Mouse (Mus musculus): ENCODE data around the gene Spo11.

Spo11 gene

GRCm38 (mm10) chr2:172959006-172959768 is 18.3 kb upstream of the Spo11 start:
- no peak for DNase-seq

DNA sequence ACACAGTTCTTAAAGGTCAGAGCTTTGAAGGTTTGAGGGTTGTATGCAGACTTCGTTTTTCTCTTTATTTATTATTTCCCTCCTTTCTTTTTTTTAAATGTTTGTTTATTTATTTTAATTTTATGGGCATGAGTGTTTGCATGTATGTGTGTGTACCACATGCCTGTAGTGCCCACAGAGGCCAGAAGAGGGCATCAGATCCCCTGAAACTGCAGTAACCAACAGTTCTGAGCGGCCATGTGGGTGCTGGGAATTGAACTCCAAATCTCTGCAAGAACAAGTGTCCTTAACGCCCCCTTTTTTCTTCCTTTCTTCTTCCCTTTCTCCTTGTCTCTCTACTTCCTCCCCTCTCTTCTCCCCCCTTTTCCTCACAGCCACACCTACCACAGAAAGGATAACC is 17.1 kb upstream of the Spo11 start:
- no peak for DNase-seq

GRCm38 (mm10) chr2:172961211-172961610 is 16.3 kb upstream of the Spo11 start:
- DNase-seq, result no peak

DNA sequence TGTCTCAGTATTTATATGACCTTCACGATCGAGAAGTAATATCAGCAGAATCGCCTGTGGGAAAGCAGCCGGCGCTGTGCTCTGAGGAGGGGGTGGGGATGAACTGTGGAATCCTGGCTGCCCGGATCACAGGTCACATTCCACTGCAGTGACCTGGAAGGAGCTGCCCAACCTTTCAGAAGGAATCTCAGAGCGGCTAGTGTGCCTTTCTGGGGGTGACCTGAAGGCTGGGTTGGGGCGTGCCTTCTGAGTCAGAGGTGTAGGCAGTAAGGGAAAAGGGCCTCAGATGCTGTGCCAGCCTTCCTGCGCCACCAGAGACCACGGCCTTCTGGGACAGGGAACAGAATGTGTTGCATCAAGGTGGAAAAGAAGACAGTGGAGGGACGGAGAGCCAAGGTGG is 12.3 kb upstream of the Spo11 start:
- no peak for DNase-seq

- no peak for DNase-seq
Observed at GRCm38 (mm10) chr2:172966480-172966879, 11.0 kb upstream of the Spo11 start.

GRCm38 (mm10) chr2:172971865-172972264 is 5.6 kb upstream of the Spo11 start:
- DNase-seq, result no peak

DNA sequence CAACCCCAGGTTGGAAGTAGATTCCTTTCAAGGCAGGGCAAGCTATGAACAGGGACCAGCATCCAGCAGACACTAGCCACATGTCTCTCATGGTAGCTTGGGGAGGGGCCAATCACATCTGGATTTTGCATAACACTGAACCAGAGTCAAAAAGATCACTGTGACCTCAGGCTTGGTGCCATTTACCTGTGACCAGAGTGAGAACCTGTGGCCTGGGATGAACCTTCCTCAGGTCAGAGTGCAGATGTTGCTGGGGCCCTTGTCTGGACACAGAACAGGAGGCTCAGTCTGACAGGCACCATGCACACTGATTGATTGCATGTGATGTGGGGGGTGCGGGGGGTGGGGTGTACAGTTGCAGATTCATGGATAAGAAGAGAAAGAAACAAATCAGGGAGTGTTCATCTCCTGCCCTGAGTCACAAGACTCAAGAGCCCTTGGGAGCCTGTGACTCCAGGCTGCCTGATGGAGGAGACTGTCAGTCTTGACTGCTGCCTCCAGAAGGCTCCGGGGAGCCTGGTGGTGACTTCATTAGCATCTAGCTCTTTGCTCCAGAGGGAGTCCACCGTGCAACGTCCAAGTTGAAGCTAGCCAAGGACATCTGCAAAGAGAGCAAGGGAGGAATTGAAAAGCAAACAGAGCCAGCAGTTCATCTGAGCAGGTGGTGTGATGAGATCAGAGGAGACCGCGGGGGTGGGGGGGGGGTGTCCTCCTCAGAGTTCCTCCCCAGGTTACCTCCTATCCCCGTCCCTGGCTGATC is 3.5 kb upstream of the Spo11 start:
- DNase-seq, result no peak

DNA sequence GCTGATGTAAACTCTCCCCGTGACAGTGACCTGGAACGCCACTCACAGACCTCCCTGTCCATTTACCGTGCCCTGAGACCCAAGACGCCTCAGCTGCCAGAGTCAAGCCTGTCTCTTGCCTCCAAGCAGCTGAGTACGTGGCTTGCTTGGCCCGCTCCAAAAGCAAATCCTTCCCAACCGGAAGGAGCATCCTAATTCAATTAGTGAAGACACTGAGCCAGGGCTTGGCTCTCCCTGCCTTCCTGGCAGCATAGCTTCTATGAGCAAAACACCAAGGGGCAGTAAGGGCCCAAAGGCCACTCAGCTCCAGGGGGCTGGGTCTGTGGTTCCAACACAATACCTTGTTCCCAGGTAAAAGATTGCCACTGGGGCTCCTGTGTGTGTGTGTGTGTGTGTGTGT is 2.8 kb upstream of the Spo11 start:
- no peak for DNase-seq

GRCm38 (mm10) chr2:172975159-172975558 is 2.3 kb upstream of the Spo11 start:
- DNase-seq, result no peak

DNA sequence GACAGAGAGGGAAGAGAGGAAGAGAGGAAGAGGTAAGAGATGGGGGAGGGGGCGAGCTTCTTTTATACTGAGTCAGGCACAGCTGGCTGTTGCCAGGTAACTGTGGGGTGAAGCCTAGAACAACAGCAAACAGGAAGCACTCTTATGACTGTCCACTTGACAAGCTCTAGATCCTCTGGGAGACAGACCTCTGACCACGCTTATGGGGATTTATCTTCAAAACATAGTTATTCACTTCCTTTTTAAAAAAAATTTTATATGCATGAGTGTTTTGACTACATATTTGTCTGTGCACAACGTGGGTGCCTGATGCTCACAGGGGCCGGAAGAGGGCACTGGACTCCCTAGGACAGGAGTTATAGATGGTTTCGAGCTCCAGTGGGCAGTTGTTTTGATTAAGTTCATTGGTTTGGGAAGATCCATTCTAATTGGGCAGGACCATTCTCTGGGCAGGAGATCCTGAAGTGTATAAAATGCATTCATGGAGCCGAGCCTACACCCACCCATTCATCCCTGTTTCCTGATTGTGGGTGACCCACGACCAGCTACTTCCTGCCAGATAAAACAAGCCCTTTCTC is 750 bp upstream of the Spo11 start:
- no peak for DNase-seq

- DNase-seq, result no peak
Observed at GRCm38 (mm10) chr2:172978131-172978633, 682 bp downstream of the Spo11 start.

- no peak for DNase-seq
Observed at GRCm38 (mm10) chr2:172979666-172980345, 2.3 kb downstream of the Spo11 start.

- DNase-seq, result no peak
Observed at GRCm38 (mm10) chr2:172982776-172983561, 5.5 kb downstream of the Spo11 start.

- DNase-seq, result no peak
Observed at GRCm38 (mm10) chr2:172990161-172990560, 12.7 kb downstream of the Spo11 start.

DNA sequence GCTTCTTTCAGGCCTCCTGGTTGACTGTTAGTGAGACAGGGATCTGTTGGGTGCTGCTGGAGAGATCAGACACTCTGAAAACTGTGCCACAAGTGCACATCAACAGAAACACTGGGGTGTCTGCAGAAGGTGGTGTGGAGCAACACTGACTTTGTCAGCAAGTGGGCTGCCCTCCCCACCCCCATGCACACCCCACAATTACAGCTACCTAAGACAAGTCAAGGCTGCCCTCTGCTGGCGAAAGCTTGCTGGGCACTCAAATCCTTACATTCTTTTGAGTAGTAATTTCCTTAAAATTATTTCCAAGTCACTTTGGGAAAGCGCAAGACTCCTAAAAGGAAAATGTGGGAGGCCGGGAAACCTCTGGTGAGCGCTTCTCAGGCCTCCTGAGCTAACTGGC is 18.7 kb downstream of the Spo11 start:
- peak; percentile 49 for DNase-seq

- DNase-seq, result no peak
Observed at GRCm38 (mm10) chr2:172997748-172998147, 20.2 kb downstream of the Spo11 start.

DNA sequence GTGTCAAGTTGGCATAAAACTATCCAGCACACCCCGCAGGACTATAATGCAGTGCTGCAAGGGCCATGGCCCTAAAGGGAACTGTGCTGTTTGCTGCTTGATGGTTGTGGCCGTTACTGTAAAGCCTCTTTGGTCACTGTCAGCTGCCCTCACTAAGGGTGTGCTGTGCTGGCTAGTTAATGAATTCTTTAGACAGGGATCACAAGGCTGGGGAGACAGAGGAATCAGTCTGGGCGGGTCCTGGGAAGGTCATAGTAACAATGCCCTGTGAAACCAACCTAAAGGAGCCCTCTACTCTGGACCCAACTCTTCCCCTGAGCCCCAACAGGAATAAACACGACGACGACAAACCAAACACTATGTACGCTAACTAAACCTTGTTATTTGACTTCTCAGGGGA is 21.0 kb downstream of the Spo11 start:
- DNase-seq, result no peak

DNA sequence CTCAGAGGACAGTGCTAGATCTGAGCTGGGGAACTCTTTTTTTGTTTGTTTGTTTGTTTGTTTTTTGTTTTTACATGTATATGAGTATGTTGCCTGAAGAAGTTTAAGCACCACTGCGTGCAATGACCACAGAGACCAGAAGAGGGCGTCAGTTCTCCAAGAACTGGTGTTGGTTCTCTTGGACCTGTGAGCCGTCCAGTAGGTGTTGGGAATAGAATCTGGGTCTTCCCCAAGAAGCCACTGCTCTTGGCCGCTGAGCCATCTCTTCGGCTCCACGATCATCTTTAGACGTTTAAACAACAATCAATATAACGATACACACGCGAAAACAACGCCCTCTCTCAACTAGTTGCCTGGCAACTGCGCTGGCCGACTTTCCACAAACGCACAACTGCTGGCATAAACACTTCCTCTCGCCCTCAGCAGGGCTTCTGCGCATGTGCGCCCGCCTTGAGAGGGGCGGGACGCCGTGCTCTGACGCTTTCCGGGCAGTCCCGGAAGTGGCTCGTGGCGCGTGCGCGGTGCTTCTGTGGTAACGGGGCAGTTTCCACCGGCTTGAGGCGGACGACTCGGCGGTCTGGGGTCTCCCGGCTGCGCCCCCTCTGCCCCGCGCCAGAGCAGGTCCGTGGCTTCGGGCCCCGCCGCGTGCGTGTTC is 22.3 kb downstream of the Spo11 start, which contains the start of gene Rae1:
TSS of gene Rae1 (plus strand) at position 488 of the 655 bp plus-strand sequence.
- peak; percentile 98 for DNase-seq

DNA sequence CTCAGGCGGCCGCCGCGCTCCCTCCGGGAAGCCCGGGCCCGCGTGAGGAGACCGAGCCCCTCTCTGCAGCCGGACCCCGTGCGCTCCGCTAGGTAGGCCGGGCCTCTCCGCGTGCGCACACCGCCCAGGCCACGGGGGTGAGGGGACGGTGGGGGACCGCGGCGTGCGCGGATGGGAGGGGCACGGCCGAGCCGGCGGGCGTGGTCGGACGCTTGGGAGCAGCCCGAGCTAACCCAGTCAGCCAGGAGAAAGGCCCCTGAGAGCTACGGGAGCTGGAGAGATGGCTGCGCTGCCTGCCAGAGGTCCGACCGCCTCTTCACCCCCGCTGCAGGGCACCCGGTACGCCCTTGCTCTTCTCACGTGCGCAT is 22.8 kb downstream of the Spo11 start:
- no peak for DNase-seq

GRCm38 (mm10) chr2:173000921-173001320 is 23.4 kb downstream of the Spo11 start:
- DNase-seq, result peak; percentile 23

DNA sequence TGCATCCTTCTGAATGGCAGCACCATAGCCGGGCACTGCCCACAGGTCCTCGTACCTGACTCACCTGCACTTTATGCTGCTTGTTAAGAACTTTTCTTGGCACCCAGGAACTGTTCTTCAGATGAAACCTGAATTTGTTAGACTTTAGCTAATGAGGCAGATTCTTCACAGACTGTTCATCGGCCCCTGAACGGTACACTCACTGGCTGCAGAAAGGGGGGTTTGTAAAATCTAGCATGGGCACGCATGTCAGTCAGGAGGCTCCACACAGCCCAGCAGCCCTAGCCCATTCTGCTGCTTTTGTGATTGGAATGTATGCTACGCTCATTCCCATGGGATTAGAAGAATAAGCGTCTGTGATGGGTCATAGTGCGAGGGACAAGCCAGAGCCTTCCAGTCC is 26.2 kb downstream of the Spo11 start:
- DNase-seq, result no peak

DNA sequence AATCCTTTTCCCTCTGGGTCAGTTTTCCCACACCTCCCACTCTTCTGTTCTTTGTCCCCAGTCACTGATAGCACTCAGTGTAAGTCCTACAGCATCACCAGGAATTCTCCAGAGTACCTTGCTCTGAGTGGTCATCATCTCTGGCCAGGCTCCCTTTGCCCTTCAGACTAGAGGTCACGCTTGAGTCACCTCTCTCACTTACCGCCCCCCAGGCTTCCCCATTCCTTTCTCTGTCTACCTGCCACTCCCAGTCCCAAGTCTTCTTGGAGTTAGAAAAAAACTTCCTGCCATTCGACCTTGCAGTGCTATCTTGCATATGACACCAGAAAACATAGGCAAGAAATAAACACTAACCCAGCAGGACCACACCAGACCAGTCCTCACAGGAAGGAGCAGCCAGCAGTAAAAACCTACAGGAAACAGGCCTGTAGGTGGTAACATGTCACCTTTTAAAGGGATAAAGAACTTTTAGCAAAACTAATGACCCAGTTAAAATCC is 32.8 kb downstream of the Spo11 start:
- no peak for DNase-seq

All from cerebellum, adult 9-10 months (tissue).